Mouse (Mus musculus) neural tube, embryonic 12.5 days (tissue): ENCODE results near the gene Cfap221. TPM values are rescaled to one million over a fixed set of nuclear protein-coding genes. Genes with fewer than 3 reads are reported as not detected.
A peak's percentile ranks its signal among the peaks of the same experiment; 100 is the strongest.

Source experiments
- ATAC-seq: fragments of 200-750 bp; cut with Nextera tagmentation; 2 replicates; pipeline ENCODE4 v1.8.0; 2017; ENCODE audit warnings: low read depth, mild to moderate bottlenecking, moderate TSS enrichment, moderate library complexity; ENCODE audit not compliant: low FRiP score
- H3K27ac ChIP-seq: fragments of 300-500 bp; sonication (generic); 2 replicates; pipeline ENCODE4 v1.5.1; 2016
- H3K27me3 ChIP-seq: fragments of 300-500 bp; sonication (generic); replicated peaks from 2 replicates; pipeline ENCODE4 v1.6.1; 2016; ENCODE audit warnings: mild to moderate bottlenecking
- H3K36me3 ChIP-seq: fragments of 300-500 bp; sonication (generic); 2 replicates; pipeline ENCODE4 v1.6.1; 2016; ENCODE audit warnings: mild to moderate bottlenecking
- H3K4me1 ChIP-seq: fragments of 300-500 bp; sonication (generic); 2 replicates; pipeline ENCODE4 v1.6.1; 2016
- H3K4me2 ChIP-seq: fragments of 300-500 bp; sonication (generic); replicated peaks from 2 replicates; pipeline ENCODE4 v1.6.1; 2016; ENCODE audit warnings: mild to moderate bottlenecking
- H3K4me3 ChIP-seq: fragments of 300-500 bp; sonication (generic); 2 replicates; pipeline ENCODE4 v1.5.1; 2016
- H3K9ac ChIP-seq: fragments of 300-500 bp; sonication (generic); 2 replicates; pipeline ENCODE4 v1.6.1; 2016; ENCODE audit warnings: mild to moderate bottlenecking
- H3K9me3 ChIP-seq: fragments of 300-500 bp; sonication (generic); 2 replicates; pipeline ENCODE4 v1.6.1; 2016; ENCODE audit warnings: mild to moderate bottlenecking
- WGBS: fragments of 180-500 bp; shearing (Covaris S2); methylation state at CpG from one replicate; pipeline ENCODE4 v1.1.7; 2016; 5-methylcytosine and 5-hydroxymethylcytosine counted together
- polyA plus RNA-seq: library from polyadenylated mRNA; unstranded; fragments of >200 nt; fragmentation: Nextera tagmentation; extraction: Ambion mirVana; gene quantifications from 2 replicates; pipeline ENCODE4 v1.2.1, GENCODE M21; 2016

The Cfap221 gene
- polyA plus RNA-seq, 1 experiment from 2014 or later, result not detected

DNA sequence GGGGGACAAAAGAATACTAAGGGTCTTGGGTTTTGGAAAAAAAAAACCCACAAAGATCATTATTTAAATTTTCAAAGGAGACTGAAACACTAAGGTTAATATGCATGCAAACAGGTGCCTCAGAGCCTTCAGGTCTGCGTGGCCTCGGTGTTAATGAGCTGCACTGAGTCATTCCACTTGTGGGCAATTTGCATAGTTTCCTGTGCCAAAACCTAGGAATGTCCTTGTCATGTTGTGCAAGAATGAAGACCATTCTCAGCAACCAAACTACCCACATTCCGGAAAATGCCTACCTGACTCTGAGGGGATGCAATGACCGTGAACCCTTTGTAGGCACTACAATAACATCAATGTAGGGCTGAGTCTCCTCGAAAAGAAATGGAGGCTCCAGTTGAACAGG is 10.5 kb downstream of the Cfap221 start:
- WGBS, result 84% methylated on average over 5 of the region's 5 CpGs

DNA sequence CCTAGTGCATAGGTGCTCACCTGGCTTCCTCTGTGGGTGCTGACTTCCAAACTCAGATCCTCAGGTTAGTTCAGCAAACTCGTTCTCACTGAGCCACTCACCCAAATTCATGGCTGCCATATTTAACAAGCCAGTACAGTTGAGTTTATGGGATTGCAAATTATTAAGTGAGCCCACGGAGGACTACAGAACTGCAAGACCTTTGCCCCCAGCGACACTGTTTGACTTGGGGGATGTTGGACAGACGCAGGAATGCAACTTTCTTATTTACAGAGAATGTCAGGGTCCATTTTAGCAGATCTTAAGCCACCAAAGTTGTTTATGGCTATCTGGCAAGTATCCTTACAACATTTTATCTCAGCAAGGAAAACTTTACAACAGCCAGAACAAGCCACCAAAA is 21.9 kb downstream of the Cfap221 start:
- H3K9ac ChIP-seq, result no peak overlapping the region
- H3K36me3 ChIP-seq, result no peaks in the 10 kb centered on the region
- H3K4me1 ChIP-seq, result no peaks in the 10 kb centered on the region
- H3K27ac ChIP-seq, result no peak overlapping the region
- no peaks in the 10 kb centered on the region for H3K27me3 ChIP-seq
- no peak overlapping the region for H3K4me3 ChIP-seq
- no peak for ATAC-seq
- no peak overlapping the region for H3K4me2 ChIP-seq
- WGBS, result 88% methylated on average over 4 of the region's 4 CpGs
- H3K9me3 ChIP-seq, result no peaks in the 10 kb centered on the region

More for the DNA sequence above, 10.5 kb downstream of the Cfap221 start:
- Histone ChIP-seq H3K36me3 (no peaks in the 10 kb centered on the region), H3K9me3 (no peaks in the 10 kb centered on the region), H3K4me1 (no peaks in the 10 kb centered on the region), H3K4me3 (no peak overlapping the region), H3K9ac (no peak overlapping the region), H3K27ac (no peak overlapping the region), H3K4me2 (no peak overlapping the region), H3K27me3 (no peaks in the 10 kb centered on the region)
- no peak for ATAC-seq

GRCm38 (mm10) chr1:119973117-119973516 is 23.9 kb downstream of the Cfap221 start:
- no peak overlapping the region for H3K4me2 ChIP-seq

DNA sequence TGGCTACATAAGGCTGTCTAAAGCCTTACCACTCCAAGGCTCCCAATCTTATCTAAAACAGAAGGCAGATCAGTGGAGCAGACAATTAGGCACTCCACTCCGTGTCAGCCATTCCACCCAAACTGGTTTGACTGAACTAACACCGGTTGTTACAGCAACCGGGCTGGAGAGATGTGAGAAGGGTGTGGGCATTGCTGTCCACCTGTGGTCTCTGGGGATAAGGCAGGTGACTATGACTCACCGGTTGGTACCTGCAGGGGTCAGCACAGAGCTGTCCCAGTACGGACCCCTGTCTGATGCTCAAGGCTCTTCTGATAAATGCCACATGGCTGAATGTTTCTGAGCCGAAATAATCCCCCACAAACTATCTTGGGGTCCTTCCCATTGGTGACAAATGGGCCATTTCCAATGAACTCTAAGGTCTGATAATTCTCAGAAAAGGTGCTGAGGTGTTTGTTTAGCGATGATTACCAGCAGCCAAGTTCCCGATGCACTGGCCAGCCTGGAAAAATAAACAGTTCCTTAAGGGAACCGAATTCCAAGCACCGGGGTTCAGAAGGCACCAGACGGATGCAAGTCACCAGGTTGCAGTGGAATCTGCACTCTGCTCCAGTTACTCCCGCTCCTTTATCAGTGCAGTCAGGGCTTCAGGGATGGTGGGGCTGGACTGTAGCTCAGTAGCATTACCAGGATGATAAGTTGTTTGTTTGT is 31.1 kb downstream of the Cfap221 start:
- Histone ChIP-seq H3K9ac (no peak overlapping the region), H3K4me1 (no peaks in the 10 kb centered on the region), H3K4me2 (no peak overlapping the region), H3K36me3 (no peaks in the 10 kb centered on the region), H3K27ac (no peak overlapping the region), H3K9me3 (no peaks in the 10 kb centered on the region), H3K27me3 (no peaks in the 10 kb centered on the region), H3K4me3 (no peak overlapping the region)
- WGBS, result 64% methylated on average over 12 of the region's 12 CpGs
- ATAC-seq, result no peak

More at GRCm38 (mm10) chr1:119973117-119973516, 23.9 kb downstream of the Cfap221 start:
- no peaks in the 10 kb centered on the region for H3K4me1 ChIP-seq
- H3K27ac ChIP-seq, result no peak overlapping the region
- no peak overlapping the region for H3K9ac ChIP-seq
- no peak for ATAC-seq
- H3K9me3 ChIP-seq, result no peaks in the 10 kb centered on the region
- WGBS, result 42% methylated on average over 4 of the region's 4 CpGs
- no peaks in the 10 kb centered on the region for H3K27me3 ChIP-seq
- no peak overlapping the region for H3K4me3 ChIP-seq
- no peaks in the 10 kb centered on the region for H3K36me3 ChIP-seq

GRCm38 (mm10) chr1:119959920-119960319 is 37.1 kb downstream of the Cfap221 start:
- H3K4me3 ChIP-seq, result no peak overlapping the region
- H3K9ac ChIP-seq, result no peak overlapping the region
- H3K36me3 ChIP-seq, result no peaks in the 10 kb centered on the region
- WGBS, result 64% methylated on average over 7 of the region's 7 CpGs
- H3K4me2 ChIP-seq, result no peak overlapping the region
- no peaks in the 10 kb centered on the region for H3K9me3 ChIP-seq
- H3K27me3 ChIP-seq, result no peaks in the 10 kb centered on the region
- H3K4me1 ChIP-seq, result no peaks in the 10 kb centered on the region
- H3K27ac ChIP-seq, result no peak overlapping the region
- no peak for ATAC-seq

DNA sequence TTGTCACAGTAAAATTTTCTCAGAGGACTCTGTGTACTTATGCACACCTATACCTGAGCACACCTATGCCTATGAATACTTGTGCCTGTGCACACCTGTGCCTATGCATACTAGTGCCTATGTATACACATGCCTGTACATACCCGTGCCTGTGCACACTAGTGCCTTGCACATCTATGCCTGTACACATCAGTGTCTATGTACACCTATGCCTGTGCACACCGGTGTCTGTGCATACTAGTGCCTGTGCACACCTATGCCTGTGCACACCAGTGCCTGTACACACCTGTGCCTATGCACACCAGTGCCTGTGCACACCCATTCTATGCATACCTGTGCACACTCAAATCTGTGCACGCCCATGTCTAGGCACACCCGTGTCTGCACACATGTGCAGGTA is 37.6 kb downstream of the Cfap221 start:
- 89% methylated on average over 4 of the region's 4 CpGs for WGBS
- no peak overlapping the region for H3K9ac ChIP-seq
- no peaks in the 10 kb centered on the region for H3K4me1 ChIP-seq
- no peak overlapping the region for H3K4me2 ChIP-seq
- H3K4me3 ChIP-seq, result no peak overlapping the region
- no peak for ATAC-seq
- H3K27me3 ChIP-seq, result no peaks in the 10 kb centered on the region
- H3K9me3 ChIP-seq, result no peaks in the 10 kb centered on the region
- no peaks in the 10 kb centered on the region for H3K36me3 ChIP-seq
- no peak overlapping the region for H3K27ac ChIP-seq

- H3K27me3 ChIP-seq, result no peaks in the 10 kb centered on the region
- H3K4me2 ChIP-seq, result no peak overlapping the region
- ATAC-seq, result no peak
- no peak overlapping the region for H3K4me3 ChIP-seq
- no peaks in the 10 kb centered on the region for H3K36me3 ChIP-seq
- H3K9ac ChIP-seq, result no peak overlapping the region
- H3K27ac ChIP-seq, result no peak overlapping the region
- H3K4me1 ChIP-seq, result no peaks in the 10 kb centered on the region
- WGBS, result 74% methylated on average over 9 of the region's 9 CpGs
- no peaks in the 10 kb centered on the region for H3K9me3 ChIP-seq
These were observed 39.3 kb downstream of the Cfap221 start for GRCm38 (mm10) chr1:119957716-119958222.

DNA sequence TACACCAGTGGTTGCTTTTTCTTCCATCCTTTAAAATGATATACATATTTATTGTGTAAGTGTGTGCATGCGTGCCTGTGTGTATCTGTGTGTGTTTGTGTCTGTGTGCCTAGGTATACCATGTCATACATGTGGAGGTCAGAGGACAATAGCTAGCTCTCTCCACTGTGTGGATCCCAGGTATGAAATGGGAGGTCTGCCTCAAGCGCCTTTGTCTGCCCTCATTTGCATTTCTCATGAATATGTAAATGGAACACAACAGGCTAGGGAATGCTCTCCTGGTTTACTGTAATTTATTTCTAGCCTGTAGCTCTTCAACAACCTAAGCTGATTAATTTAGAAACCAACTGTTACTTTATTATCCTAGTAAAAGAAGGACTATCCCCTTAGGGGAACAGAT is 42.4 kb downstream of the Cfap221 start:
- H3K9me3 ChIP-seq, result no peaks in the 10 kb centered on the region
- no peak overlapping the region for H3K4me3 ChIP-seq
- H3K9ac ChIP-seq, result no peak overlapping the region
- H3K4me2 ChIP-seq, result no peak overlapping the region
- H3K4me1 ChIP-seq, result no peaks in the 10 kb centered on the region
- no peak overlapping the region for H3K27ac ChIP-seq
- H3K36me3 ChIP-seq, result no peaks in the 10 kb centered on the region
- H3K27me3 ChIP-seq, result no peaks in the 10 kb centered on the region
- WGBS, result 60% methylated on average over 2 of the region's 2 CpGs
- ATAC-seq, result peak; percentile 58; the same call in 1 of the 2 replicates

- Histone ChIP-seq H3K27ac (no peak overlapping the region), H3K4me3 (no peak overlapping the region), H3K27me3 (no peaks in the 10 kb centered on the region), H3K9me3 (no peaks in the 10 kb centered on the region), H3K4me1 (no peaks in the 10 kb centered on the region), H3K36me3 (no peaks in the 10 kb centered on the region), H3K9ac (no peak overlapping the region), H3K4me2 (no peak overlapping the region)
- WGBS, result 87% methylated on average over 9 of the region's 9 CpGs
- ATAC-seq, result no peak
These were observed 43.6 kb downstream of the Cfap221 start for GRCm38 (mm10) chr1:119953456-119953855.

DNA sequence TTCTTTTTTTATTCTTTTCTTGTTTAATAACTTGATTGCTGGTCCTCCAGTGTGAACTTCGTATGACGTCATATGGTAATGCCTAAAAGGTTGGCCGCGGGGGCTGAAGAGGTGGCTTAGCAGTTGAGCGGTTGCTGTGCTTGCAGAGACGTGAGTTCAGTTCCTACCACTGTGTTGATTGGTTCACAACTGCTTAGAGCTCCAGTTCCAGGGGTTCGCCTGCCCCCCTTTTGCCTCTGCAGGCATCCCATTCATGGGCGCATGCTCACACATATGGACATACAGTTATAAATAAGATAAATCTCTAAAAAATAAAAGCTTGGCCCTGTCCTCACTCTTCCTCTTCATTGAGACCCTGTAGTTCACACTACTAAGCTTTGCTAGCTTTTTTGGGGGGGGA is 46.9 kb downstream of the Cfap221 start:
- WGBS, result 95% methylated on average over 8 of the region's 8 CpGs
- Histone ChIP-seq H3K4me3 (no peak overlapping the region), H3K9me3 (no peaks in the 10 kb centered on the region), H3K9ac (no peak overlapping the region), H3K4me2 (no peak overlapping the region), H3K36me3 (no peaks in the 10 kb centered on the region), H3K27ac (no peak overlapping the region), H3K27me3 (no peaks in the 10 kb centered on the region), H3K4me1 (no peaks in the 10 kb centered on the region)
- ATAC-seq, result no peak

- no peak overlapping the region for H3K27ac ChIP-seq
- ATAC-seq, result no peak
- WGBS, result 37% methylated on average over 7 of the region's 7 CpGs
These were observed 60.2 kb downstream of the Cfap221 start for GRCm38 (mm10) chr1:119936861-119937260.

DNA sequence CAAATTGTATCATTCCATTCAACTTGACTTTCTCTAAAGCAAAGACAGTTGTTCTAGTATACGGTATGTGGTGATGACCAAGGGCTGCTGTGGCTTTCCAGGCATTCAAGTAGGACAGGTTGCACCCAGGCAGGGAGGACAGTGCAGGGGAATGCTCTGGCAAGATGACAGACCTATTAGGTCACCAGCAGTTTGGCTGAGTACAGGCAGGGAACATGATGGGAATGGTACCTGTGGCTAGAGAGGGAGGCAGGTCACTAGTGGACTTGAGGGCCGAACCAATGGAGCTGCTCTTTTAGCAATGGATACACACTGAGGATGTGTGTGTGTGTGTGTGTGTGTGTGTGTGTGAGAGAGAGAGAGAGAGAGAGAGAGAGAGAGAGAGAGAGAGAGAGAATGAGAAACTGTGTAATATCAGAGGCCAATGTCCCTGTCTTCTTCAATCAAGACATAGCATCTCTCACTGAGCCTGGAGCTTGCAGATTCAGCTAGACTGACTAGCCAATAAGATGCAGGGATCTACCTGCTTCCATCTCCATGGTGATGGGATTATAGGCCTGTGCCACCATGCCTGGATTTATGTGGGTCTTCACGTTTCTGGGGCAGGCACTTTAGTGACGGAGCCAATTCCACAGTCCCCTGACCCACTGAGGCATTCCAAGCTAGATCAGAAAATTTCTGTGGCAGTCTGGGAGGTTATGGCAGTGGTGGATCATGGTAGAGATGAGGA is 65.4 kb downstream of the Cfap221 start:
- ATAC-seq, result no peak
- Histone ChIP-seq H3K9me3 (no peaks in the 10 kb centered on the region), H3K4me3 (no peak overlapping the region), H3K27ac (no peak overlapping the region), H3K36me3 (no peaks in the 10 kb centered on the region), H3K4me1 (no peaks in the 10 kb centered on the region), H3K4me2 (no peak overlapping the region), H3K9ac (no peak overlapping the region), H3K27me3 (no peaks in the 10 kb centered on the region)
- whole genome bisulfite sequencing, result 75% methylated on average over 4 of the region's 4 CpGs

More at GRCm38 (mm10) chr1:119936861-119937260, 60.2 kb downstream of the Cfap221 start:
- Histone ChIP-seq H3K4me1 (no peaks in the 10 kb centered on the region), H3K27me3 (no peaks in the 10 kb centered on the region), H3K4me3 (no peak overlapping the region), H3K36me3 (no peaks in the 10 kb centered on the region), H3K9ac (no peak overlapping the region), H3K9me3 (no peaks in the 10 kb centered on the region), H3K4me2 (no peak overlapping the region)
